Mouse (Mus musculus) intestine, embryonic 14.5 days (tissue): Measurements from ENCODE around the gene Rnaseh2a. TPM values are rescaled to one million over a fixed set of nuclear protein-coding genes. Genes with fewer than 3 reads are reported as not detected.

ENCODE experiments used
- ATAC-seq: fragments of 200-750 bp; cut with Nextera tagmentation; replicated peaks from 2 replicates; pipeline ENCODE4 v1.8.0; 2017; ENCODE audit warnings: low read depth, moderate number of reproducible peaks, moderate TSS enrichment, moderate library complexity; ENCODE audit not compliant: low FRiP score, low TSS enrichment
- DNase-seq: peaks from one replicate; pipeline ENCODE4 v3.0.0-alpha.2; 2018; ENCODE audit warnings: low spot score
- H3K27ac ChIP-seq: fragments of 300-500 bp; sonication (generic); 2 replicates; pipeline ENCODE4 v1.5.1; 2014; ENCODE audit warnings: low read depth, mild to moderate bottlenecking, control low read depth
- H3K27me3 ChIP-seq: fragments of 300-500 bp; sonication (generic); replicated peaks from 2 replicates; pipeline ENCODE4 v1.6.1; 2014; ENCODE audit warnings: low read length, control low read depth; ENCODE audit not compliant: control insufficient read depth, insufficient read depth
- H3K36me3 ChIP-seq: fragments of 300-500 bp; sonication (generic); 2 replicates; pipeline ENCODE4 v1.6.1; 2014; ENCODE audit warnings: low read length, control low read depth; ENCODE audit not compliant: control insufficient read depth, insufficient read depth
- H3K4me1 ChIP-seq: fragments of 300-500 bp; sonication (generic); replicated peaks from 2 replicates; pipeline ENCODE4 v1.6.1; 2014; ENCODE audit warnings: low read length, control low read depth, mixed read lengths; ENCODE audit not compliant: control insufficient read depth, insufficient read depth
- H3K4me2 ChIP-seq: fragments of 300-500 bp; sonication (generic); 2 replicates; pipeline ENCODE4 v1.6.1; 2014; ENCODE audit warnings: low read length
- H3K4me3 ChIP-seq: fragments of 300-500 bp; sonication (generic); 2 replicates; pipeline ENCODE4 v1.5.1; 2014; ENCODE audit warnings: low read depth, low read length, control low read depth, mixed read lengths
- H3K9ac ChIP-seq: fragments of 300-500 bp; sonication (generic); 2 replicates; pipeline ENCODE4 v1.6.1; 2014; ENCODE audit warnings: mild to moderate bottlenecking, low read length
- H3K9me3 ChIP-seq: fragments of 300-500 bp; sonication (generic); 2 replicates; pipeline ENCODE4 v1.6.1; 2016; ENCODE audit warnings: low read length, control low read depth; ENCODE audit not compliant: control insufficient read depth
- WGBS: fragments of 180-500 bp; shearing (Covaris S2); extraction: QIAGEN DNeasy Blood & Tissue Kit; methylation state at CpG from one replicate; pipeline ENCODE4 v1.1.7; 2014; 5-methylcytosine and 5-hydroxymethylcytosine counted together
- polyA plus RNA-seq: library from polyadenylated mRNA; unstranded; fragments of >200 nt; fragmentation: Nextera tagmentation; extraction: Ambion mirVana; gene quantifications from 2 replicates; pipeline ENCODE4 v1.2.1, GENCODE M21; 2014

Gene Rnaseh2a
- polyA plus RNA-seq, 1 experiment from 2014 or later = 132 TPM

- WGBS = 9% methylated on average over 11 of the region's 11 CpGs
- no peaks in the 10 kb centered on the region for H3K36me3 ChIP-seq
- ATAC-seq (no peak), DNase-seq (peak; percentile 56)
- no peak overlapping the region for H3K9ac ChIP-seq
- H3K4me3 ChIP-seq = no peak overlapping the region
- no peak overlapping the region for H3K27ac ChIP-seq
- 0 out of 2 replicates have a peak, but pooled peaks cover 4% of the 10 kb centered on the region for H3K4me1 ChIP-seq
- 0 out of 2 replicates have a peak overlapping the region, but pooled peaks have one; percentile 57 for H3K4me2 ChIP-seq
- 0 out of 2 replicates have a peak, but pooled peaks cover 2% of the 10 kb centered on the region for H3K9me3 ChIP-seq
- H3K27me3 ChIP-seq = peaks cover 70% of the 10 kb centered on the region
These were observed 24.3 kb downstream of the Rnaseh2a start for GRCm38 (mm10) chr8:84945235-84945632.

- Histone ChIP-seq H3K4me3 (peak overlapping the region; percentile 16; the same call in 1 of the 2 replicates), H3K27me3 (peaks cover 65% of the 10 kb centered on the region), H3K9ac (no peak overlapping the region), H3K9me3 (0 out of 2 replicates have a peak, but pooled peaks cover 2% of the 10 kb centered on the region), H3K36me3 (no peaks in the 10 kb centered on the region), H3K27ac (no peak overlapping the region), H3K4me2 (0 out of 2 replicates have a peak overlapping the region, but pooled peaks have one; percentile 13), H3K4me1 (0 out of 2 replicates have a peak, but pooled peaks cover 4% of the 10 kb centered on the region)
- peak; percentile 57; the same call in 1 of the 2 replicates for ATAC-seq
- peak; percentile 67 for DNase-seq
- 2% methylated on average over 26 of the region's 26 CpGs for WGBS
These were observed 24.9 kb downstream of the Rnaseh2a start for GRCm38 (mm10) chr8:84944478-84945160.

GRCm38 (mm10) chr8:84943699-84944098, 25.9 kb downstream of the Rnaseh2a start:
- Histone ChIP-seq H3K9ac (no peak overlapping the region), H3K9me3 (0 out of 2 replicates have a peak, but pooled peaks cover 2% of the 10 kb centered on the region)
- ATAC-seq = no peak

GRCm38 (mm10) chr8:84937620-84938485, 31.7 kb downstream of the Rnaseh2a start:
- no peak for ATAC-seq
- no peak overlapping the region for H3K27ac ChIP-seq
- H3K9me3 ChIP-seq = no peaks in the 10 kb centered on the region
- no peak overlapping the region for H3K9ac ChIP-seq
- peak overlapping the region; percentile 62 for H3K4me2 ChIP-seq
- DNase-seq = no peak
- no peak overlapping the region for H3K4me3 ChIP-seq
- H3K36me3 ChIP-seq = no peaks in the 10 kb centered on the region
- peaks cover 10% of the 10 kb centered on the region for H3K4me1 ChIP-seq
- H3K27me3 ChIP-seq = peaks cover 62% of the 10 kb centered on the region
- WGBS = 59% methylated on average over 13 of the region's 13 CpGs

More at GRCm38 (mm10) chr8:84943699-84944098, 25.9 kb downstream of the Rnaseh2a start:
- H3K4me3 ChIP-seq = no peak overlapping the region
- no peak for DNase-seq
- 20% methylated on average over 4 of the region's 4 CpGs for WGBS
- 0 out of 2 replicates have a peak, but pooled peaks cover 4% of the 10 kb centered on the region for H3K4me1 ChIP-seq
- H3K27me3 ChIP-seq = peaks cover 67% of the 10 kb centered on the region
- H3K4me2 ChIP-seq = no peak overlapping the region
- H3K27ac ChIP-seq = no peak overlapping the region
- no peaks in the 10 kb centered on the region for H3K36me3 ChIP-seq

GRCm38 (mm10) chr8:84936962-84937546, 32.5 kb downstream of the Rnaseh2a start, which contains the start of gene Mast1:
Gene Mast1, minus strand, starts transcription at chr8:84937359.
- peak within 1 kb of the TSS; percentile 62 for H3K4me2 ChIP-seq
- peaks cover 10% of the 10 kb centered on the region for H3K4me1 ChIP-seq
- under 1% methylated on average over 49 of the region's 50 CpGs for WGBS
- no peak within 1 kb of the TSS for H3K27ac ChIP-seq
- ATAC-seq (peak; percentile 56; the same call in 1 of the 2 replicates), DNase-seq (peak; percentile 78)
- peak within 1 kb of the TSS; percentile 39 for H3K4me3 ChIP-seq
- peak within 1 kb of the TSS; percentile 17; the same call in 1 of the 2 replicates for H3K9ac ChIP-seq
- peaks cover 61% of the 10 kb centered on the region for H3K27me3 ChIP-seq
- no peaks in the 10 kb centered on the region for H3K9me3 ChIP-seq
- H3K36me3 ChIP-seq = no peaks in the 10 kb centered on the region

- ATAC-seq (no peak), DNase-seq (no peak)
- H3K9ac ChIP-seq = peak overlapping the region; percentile 17; the same call in 1 of the 2 replicates
These were observed 33.3 kb downstream of the Rnaseh2a start for GRCm38 (mm10) chr8:84936041-84936961.

GRCm38 (mm10) chr8:84935489-84935888, 34.1 kb downstream of the Rnaseh2a start:
- DNase-seq (no peak), ATAC-seq (no peak; the same call in 1 of the 2 replicates)
- no peak overlapping the region for H3K4me3 ChIP-seq
- no peaks in the 10 kb centered on the region for H3K36me3 ChIP-seq
- no peak overlapping the region for H3K4me2 ChIP-seq
- WGBS = 5% methylated on average over 14 of the region's 14 CpGs
- no peaks in the 10 kb centered on the region for H3K9me3 ChIP-seq
- no peak overlapping the region for H3K27ac ChIP-seq
- no peak overlapping the region for H3K9ac ChIP-seq
- peaks cover 73% of the 10 kb centered on the region for H3K27me3 ChIP-seq
- H3K4me1 ChIP-seq = peaks cover 10% of the 10 kb centered on the region

More at GRCm38 (mm10) chr8:84936041-84936961, 33.3 kb downstream of the Rnaseh2a start:
- 24% methylated on average over 23 of the region's 23 CpGs for WGBS
- peaks cover 10% of the 10 kb centered on the region for H3K4me1 ChIP-seq
- peak overlapping the region; percentile 39 for H3K4me3 ChIP-seq
- H3K9me3 ChIP-seq = no peaks in the 10 kb centered on the region
- peaks cover 68% of the 10 kb centered on the region for H3K27me3 ChIP-seq
- no peak overlapping the region for H3K27ac ChIP-seq
- H3K4me2 ChIP-seq = peak overlapping the region; percentile 62
- no peaks in the 10 kb centered on the region for H3K36me3 ChIP-seq
